Mouse (Mus musculus) T-helper 1 cell (primary cell): ENCODE measurements around the gene Slc9a1.

Source experiments
- in situ Hi-C: fragments of 300-600 bp; cut with MboI, MseI; formaldehyde crosslinking; loops from one replicate; pipeline ENCODE4 v1.15.1; 2025; ENCODE audit warnings: high pct_unique_total_duplicates

Gene Slc9a1

GRCm38 (mm10) chr4:133369553-133370297 is at the start of gene Slc9a1:
Gene Slc9a1, plus strand, starts transcription at chr4:133369706.
- in situ Hi-C loops, result no loop called here

GRCm38 (mm10) chr4:133328129-133328528 is 41.4 kb upstream of the Slc9a1 start:
- in situ Hi-C loops, result no loop called here

- in situ Hi-C loops, result no loop called here
Measured at GRCm38 (mm10) chr4:133330296-133330695, 39.2 kb upstream of the Slc9a1 start.

- in situ Hi-C loops, result no loop called here
Measured at GRCm38 (mm10) chr4:133333306-133333705, 36.2 kb upstream of the Slc9a1 start.

GRCm38 (mm10) chr4:133337833-133338520 is 31.5 kb upstream of the Slc9a1 start:
- in situ Hi-C loops, result no loop called here

GRCm38 (mm10) chr4:133338521-133339095 is 30.9 kb upstream of the Slc9a1 start:
- in situ Hi-C loops, result no loop called here

- in situ Hi-C loops, result no loop called here
Measured at GRCm38 (mm10) chr4:133339148-133339749, 30.3 kb upstream of the Slc9a1 start.

- in situ Hi-C loops, result no loop called here
Measured at GRCm38 (mm10) chr4:133340217-133340616, 29.3 kb upstream of the Slc9a1 start.

- in situ Hi-C loops, result no loop called here
Measured at GRCm38 (mm10) chr4:133344112-133344511, 25.4 kb upstream of the Slc9a1 start.

- in situ Hi-C loops, result no loop called here
Measured at GRCm38 (mm10) chr4:133345702-133346101, 23.8 kb upstream of the Slc9a1 start.

GRCm38 (mm10) chr4:133346577-133346976 is 22.9 kb upstream of the Slc9a1 start:
- in situ Hi-C loops, result no loop called here

- in situ Hi-C loops, result no loop called here
Measured at GRCm38 (mm10) chr4:133347624-133348023, 21.9 kb upstream of the Slc9a1 start.

GRCm38 (mm10) chr4:133348051-133348775 is 21.3 kb upstream of the Slc9a1 start:
- in situ Hi-C loops, result no loop called here

- in situ Hi-C loops, result no loop called here
Measured at GRCm38 (mm10) chr4:133352797-133353196, 16.7 kb upstream of the Slc9a1 start.

- in situ Hi-C loops, result no loop called here
Measured at GRCm38 (mm10) chr4:133353367-133354365, 15.8 kb upstream of the Slc9a1 start, which contains the start of gene Wdtc1. Gene Wdtc1, minus strand, starts transcription at chr4:133353481.

GRCm38 (mm10) chr4:133354641-133355040 is 14.9 kb upstream of the Slc9a1 start:
- in situ Hi-C loops, result no loop called here

- in situ Hi-C loops, result no loop called here
Measured at GRCm38 (mm10) chr4:133370298-133371274, 1.1 kb downstream of the Slc9a1 start.

- in situ Hi-C loops, result no loop called here
Measured at GRCm38 (mm10) chr4:133371621-133372277, 2.2 kb downstream of the Slc9a1 start.

- in situ Hi-C loops, result no loop called here
Measured at GRCm38 (mm10) chr4:133372278-133372665, 2.8 kb downstream of the Slc9a1 start.
